Mouse (Mus musculus) embryonic fibroblast, embryonic 13.5 days (primary cell): ENCODE measurements around the gene H3f3a.

Experiments used
- CTCF ChIP-seq: IDR thresholded peaks from 2 replicates; pipeline ENCODE4 v1.5.1; 2011; ENCODE audit warnings: mild to moderate bottlenecking, control low read depth, low read length, moderate library complexity, borderline replicate concordance; ENCODE audit not compliant: insufficient read depth
- POLR2A ChIP-seq: IDR thresholded peaks from 2 replicates; pipeline ENCODE4 v1.6.1; 2011; ENCODE audit warnings: low read depth, mild to moderate bottlenecking, control low read depth, low read length, moderate library complexity

DNA sequence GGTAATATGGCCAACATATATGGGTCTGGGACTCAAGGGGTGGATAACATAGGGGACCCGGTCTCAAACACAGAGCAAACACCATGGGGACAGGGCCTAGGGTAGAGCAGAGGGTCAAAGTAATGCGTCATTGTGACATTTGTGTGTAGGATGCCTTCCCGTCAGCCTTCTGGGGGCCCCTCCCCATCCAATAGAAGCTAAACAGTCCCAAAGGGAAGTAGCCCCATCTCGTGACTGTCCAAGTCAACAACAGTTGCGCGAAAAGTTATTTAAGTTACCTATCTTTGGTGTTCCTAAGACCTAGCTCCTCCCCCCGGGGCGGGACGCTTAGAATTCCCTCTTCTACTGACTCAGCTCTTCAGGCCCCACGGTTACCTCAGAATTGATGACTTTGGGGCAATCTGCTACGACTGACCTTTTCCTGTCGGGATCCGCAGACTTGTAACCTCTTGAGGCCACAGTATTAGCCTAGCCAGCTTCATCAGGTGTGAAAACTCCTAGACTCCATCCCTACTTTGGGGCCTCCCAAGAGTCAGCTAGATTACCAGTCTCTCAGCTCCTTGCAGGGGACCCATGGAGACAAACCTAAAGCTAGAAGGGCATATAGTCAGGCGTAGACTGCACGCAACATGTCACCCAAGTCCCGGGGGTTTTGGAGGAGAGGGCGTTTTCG lies 20.2 kb downstream of the H3f3a start:
- no peak for TF ChIP-seq POLR2A
- TF ChIP-seq CTCF, result no peak
